Mouse (Mus musculus) heart, embryonic 13.5 days (tissue): ENCODE results near the gene Strn4. TPM values are rescaled to one million over a fixed set of nuclear protein-coding genes. Genes with fewer than 3 reads are reported as not detected.

Experiments
- ATAC-seq: fragments of 200-750 bp; cut with Nextera tagmentation; 2 replicates; pipeline ENCODE4 v1.8.0; 2017; ENCODE audit warnings: moderate TSS enrichment; ENCODE audit not compliant: insufficient number of reproducible peaks, low FRiP score, low TSS enrichment; ENCODE audit errors: extremely low read depth
- H3K27ac ChIP-seq: fragments of 300-500 bp; sonication (generic); replicated peaks from 2 replicates; pipeline ENCODE4 v1.5.1; 2015; ENCODE audit warnings: moderate library complexity, mild to moderate bottlenecking, inconsistent platforms
- H3K27me3 ChIP-seq: fragments of 300-500 bp; sonication (generic); replicated peaks from 2 replicates; pipeline ENCODE4 v1.6.1; 2015; ENCODE audit warnings: mild to moderate bottlenecking, inconsistent platforms
- H3K36me3 ChIP-seq: fragments of 300-500 bp; sonication (generic); 2 replicates; pipeline ENCODE4 v1.6.1; 2015; ENCODE audit warnings: mild to moderate bottlenecking, inconsistent platforms
- H3K4me1 ChIP-seq: fragments of 300-500 bp; sonication (generic); 2 replicates; pipeline ENCODE4 v1.6.1; 2015; ENCODE audit warnings: inconsistent platforms
- H3K4me2 ChIP-seq: fragments of 300-500 bp; sonication (generic); 2 replicates; pipeline ENCODE4 v1.6.1; 2015; ENCODE audit warnings: inconsistent platforms, mild to moderate bottlenecking, moderate library complexity
- H3K4me3 ChIP-seq: fragments of 300-500 bp; sonication (generic); 2 replicates; pipeline ENCODE4 v1.5.1; 2015; ENCODE audit warnings: moderate library complexity, mild to moderate bottlenecking, inconsistent platforms
- H3K9ac ChIP-seq: fragments of 300-500 bp; sonication (generic); 2 replicates; pipeline ENCODE4 v1.6.1; 2015; ENCODE audit warnings: inconsistent platforms, mild to moderate bottlenecking, moderate library complexity
- H3K9me3 ChIP-seq: fragments of 300-500 bp; sonication (generic); 2 replicates; pipeline ENCODE4 v1.6.1; 2016; ENCODE audit warnings: inconsistent platforms
- WGBS: fragments of 180-500 bp; shearing (Covaris S2); methylation state at CpG from one replicate; pipeline ENCODE4 v1.1.7; 2015; ENCODE audit warnings: mixed read lengths; 5-methylcytosine and 5-hydroxymethylcytosine counted together
- polyA plus RNA-seq: library from polyadenylated mRNA; unstranded; fragments of >200 nt; fragmentation: Nextera tagmentation; extraction: Ambion mirVana; gene quantifications from 2 replicates; pipeline ENCODE4 v1.2.1, GENCODE M21; 2015

Gene Strn4
- 81.1 and 82.5 TPM in 2 replicates for polyA plus RNA-seq

DNA sequence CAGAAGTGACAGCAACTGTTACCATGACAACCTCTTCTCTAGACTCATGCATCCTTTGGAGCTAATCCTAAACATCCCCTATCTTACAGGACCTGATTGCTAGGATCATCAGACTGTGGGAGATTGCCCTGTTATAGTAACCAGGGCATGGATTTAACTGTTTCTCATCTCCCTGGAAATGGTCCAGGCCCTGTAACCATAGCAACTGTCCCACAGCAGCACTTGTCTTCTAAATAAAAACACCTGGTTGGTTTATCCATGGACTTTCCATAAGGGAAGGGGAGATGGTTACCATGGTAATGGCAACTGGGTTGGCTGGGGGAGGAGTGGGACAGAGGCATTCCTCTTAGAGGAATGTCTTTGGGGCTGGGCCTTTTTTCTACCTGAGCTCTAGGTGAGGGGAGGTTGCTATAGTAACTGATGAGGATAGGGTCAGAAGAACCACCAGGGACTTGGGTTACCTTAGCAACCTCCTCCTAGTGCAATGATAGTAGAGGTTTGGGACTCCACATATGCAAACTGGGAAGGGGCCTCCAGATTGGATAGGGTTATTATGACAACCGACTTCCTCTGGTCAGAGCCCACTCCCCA is at the start of gene Strn4:
Gene Strn4, plus strand, starts transcription at position 539 of the 591 bp plus-strand sequence.
- no peak for ATAC-seq
- peaks cover 61% of the 10 kb centered on the region for H3K4me1 ChIP-seq
- H3K4me3 ChIP-seq, result peak within 1 kb of the TSS; percentile 98
- peaks cover 33% of the 10 kb centered on the region for H3K36me3 ChIP-seq
- 19% methylated on average over 1 of the region's 1 CpGs for WGBS
- peaks cover 28% of the 10 kb centered on the region for H3K27me3 ChIP-seq
- no peaks in the 10 kb centered on the region for H3K9me3 ChIP-seq
- peak within 1 kb of the TSS; percentile 99 for H3K9ac ChIP-seq
- peak within 1 kb of the TSS; percentile 96 for H3K27ac ChIP-seq
- peak within 1 kb of the TSS; percentile 97 for H3K4me2 ChIP-seq

DNA sequence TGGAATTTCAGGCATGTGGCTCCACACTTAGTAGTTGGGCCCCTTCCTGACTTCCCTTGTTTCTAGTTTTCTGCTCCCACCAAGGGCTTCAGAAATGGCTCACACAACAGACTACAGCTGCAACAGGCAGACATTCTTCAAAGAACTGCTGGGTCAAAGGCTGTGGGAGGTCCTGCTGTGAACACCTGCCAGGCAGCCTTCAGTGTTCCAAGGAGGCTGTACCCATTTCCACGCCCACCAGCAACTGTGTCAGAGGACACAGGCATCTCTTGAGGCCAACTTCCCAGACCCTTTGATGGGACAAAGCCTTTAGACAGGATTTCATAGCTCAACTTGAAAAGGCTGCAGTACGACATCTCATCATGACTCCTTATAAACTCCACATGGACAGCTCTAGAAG is 49.2 kb upstream of the Strn4 start:
- Histone ChIP-seq H3K4me2 (no peak overlapping the region), H3K9ac (no peak overlapping the region), H3K4me1 (peaks cover 8% of the 10 kb centered on the region), H3K27me3 (no peaks in the 10 kb centered on the region), H3K4me3 (no peak overlapping the region), H3K9me3 (no peaks in the 10 kb centered on the region), H3K27ac (no peak overlapping the region), H3K36me3 (no peaks in the 10 kb centered on the region)
- no peak for ATAC-seq
- WGBS, result 54% methylated on average over 2 of the region's 2 CpGs

DNA sequence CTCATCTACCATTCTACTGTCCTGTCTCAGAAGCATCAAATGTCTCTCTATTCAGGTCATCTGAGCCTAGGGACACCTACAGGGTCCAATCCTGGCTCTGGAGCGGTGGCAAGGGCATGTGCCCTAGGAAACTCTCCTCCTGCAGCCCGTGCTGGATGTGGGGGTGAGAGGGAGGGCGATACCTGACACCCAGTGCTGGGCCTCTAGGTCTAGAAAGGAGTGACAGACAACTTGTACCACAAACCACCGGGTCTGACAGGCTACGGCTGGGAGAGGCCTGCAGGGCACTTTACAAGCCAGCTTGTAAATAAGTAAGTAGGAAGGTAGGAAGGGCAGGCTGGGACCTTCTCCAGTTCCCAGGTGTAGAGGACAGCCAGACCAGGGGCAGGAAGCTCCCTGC is 39.8 kb upstream of the Strn4 start:
- Histone ChIP-seq H3K9ac (no peak overlapping the region), H3K27me3 (no peaks in the 10 kb centered on the region), H3K27ac (no peak overlapping the region), H3K36me3 (no peaks in the 10 kb centered on the region), H3K9me3 (peaks cover 5% of the 10 kb centered on the region; the same call in 1 of the 2 replicates), H3K4me2 (no peak overlapping the region), H3K4me1 (peaks cover 2% of the 10 kb centered on the region; the same call in 1 of the 2 replicates), H3K4me3 (no peak overlapping the region)
- WGBS, result 45% methylated on average over 5 of the region's 5 CpGs
- ATAC-seq, result no peak

DNA sequence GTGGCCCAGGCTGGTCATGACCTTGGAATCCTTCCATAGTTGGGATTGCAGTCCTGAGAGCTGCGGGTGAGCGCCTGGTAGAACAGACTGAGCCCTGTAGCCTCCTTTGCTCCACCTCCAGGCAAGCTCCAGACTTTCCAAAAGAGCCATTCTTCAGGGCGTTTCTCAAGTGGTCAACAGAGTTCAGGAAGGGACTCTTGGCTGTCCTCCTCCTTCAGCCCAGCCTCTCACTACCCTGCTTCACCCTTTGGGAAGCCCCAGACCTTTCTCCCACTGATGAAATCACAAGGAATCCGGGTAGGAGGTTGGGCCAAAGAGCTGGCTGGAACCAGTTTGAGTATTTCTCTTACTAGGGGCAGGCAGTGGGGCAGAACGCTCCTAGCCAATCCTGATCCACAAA is 35.6 kb upstream of the Strn4 start:
- Histone ChIP-seq H3K9ac (no peak overlapping the region), H3K27ac (0 out of 2 replicates have a peak overlapping the region, but pooled peaks have one; percentile 13), H3K4me3 (no peak overlapping the region)

DNA sequence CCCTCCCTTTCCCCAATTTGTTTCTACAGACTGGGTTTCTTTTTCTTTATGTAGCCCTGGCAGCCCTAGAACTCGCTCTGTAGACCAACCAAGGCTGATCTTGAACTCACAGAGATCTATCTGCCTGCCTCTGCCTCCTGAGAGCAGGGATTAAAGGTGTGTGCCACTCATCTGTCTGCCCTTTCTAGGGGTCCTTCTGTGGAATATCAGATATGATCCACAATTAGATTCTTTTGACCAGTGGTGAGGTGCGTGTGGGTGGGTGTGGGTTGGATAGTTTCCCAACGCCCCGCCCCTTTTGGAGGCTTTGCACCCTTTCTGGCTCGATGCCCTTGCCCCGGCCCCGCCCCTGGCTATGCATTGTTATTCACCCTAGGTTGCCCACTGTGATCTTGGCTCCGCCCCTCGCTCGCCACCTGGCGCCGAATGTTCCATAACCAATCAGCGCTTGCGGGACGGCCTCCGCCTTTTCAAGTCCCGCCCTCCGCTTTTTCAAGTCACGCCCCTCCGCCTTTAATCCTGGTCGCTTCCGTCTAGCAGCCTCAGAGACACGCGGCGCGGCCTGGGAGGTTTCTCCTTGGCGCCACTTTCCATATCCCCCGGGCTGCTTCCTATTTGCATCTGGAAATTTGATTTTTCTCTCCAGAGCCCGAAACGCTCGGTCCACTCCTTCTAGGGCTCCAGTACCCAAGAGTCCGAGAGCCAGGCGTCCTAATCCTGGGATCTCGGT is 34.7 kb upstream of the Strn4 start, which contains the start of gene Slc1a5:
Gene Slc1a5, plus strand, starts transcription at position 516 of the 730 bp plus-strand sequence.
- Histone ChIP-seq H3K27ac (peak within 1 kb of the TSS; percentile 57), H3K36me3 (0 out of 2 replicates have a peak, but pooled peaks cover 3% of the 10 kb centered on the region), H3K4me3 (peak within 1 kb of the TSS; percentile 81), H3K4me1 (peaks cover 40% of the 10 kb centered on the region), H3K9me3 (no peaks in the 10 kb centered on the region), H3K27me3 (no peaks in the 10 kb centered on the region), H3K9ac (peak within 1 kb of the TSS; percentile 90), H3K4me2 (peak within 1 kb of the TSS; percentile 100)
- ATAC-seq, result peak; percentile 76
- WGBS, result 3% methylated on average over 34 of the region's 34 CpGs

More for the DNA sequence above, 35.6 kb upstream of the Strn4 start:
- Histone ChIP-seq H3K27me3 (no peaks in the 10 kb centered on the region), H3K36me3 (no peaks in the 10 kb centered on the region), H3K4me1 (peaks cover 32% of the 10 kb centered on the region), H3K4me2 (no peak overlapping the region), H3K9me3 (no peaks in the 10 kb centered on the region)
- 51% methylated on average over 5 of the region's 5 CpGs for WGBS
- no peak for ATAC-seq

DNA sequence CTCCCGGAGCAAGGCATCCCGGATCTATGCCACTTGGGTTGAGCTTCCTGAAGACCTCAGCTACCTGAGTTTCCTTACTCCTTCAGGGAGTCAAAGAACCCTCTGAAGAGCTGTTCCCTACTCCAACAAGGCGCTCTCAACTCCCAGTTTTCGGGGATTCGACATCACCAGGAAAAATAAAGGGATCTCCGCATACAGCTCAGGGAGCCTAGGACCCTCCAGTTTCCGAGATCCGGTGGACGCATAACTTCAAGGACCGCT is 34.2 kb upstream of the Strn4 start:
- H3K4me3 ChIP-seq, result peak overlapping the region; percentile 81
- no peak for ATAC-seq
- peaks cover 7% of the 10 kb centered on the region; the same call in 1 of the 2 replicates for H3K36me3 ChIP-seq
- no peaks in the 10 kb centered on the region for H3K9me3 ChIP-seq
- 0% methylated on average over 10 of the region's 10 CpGs for whole genome bisulfite sequencing
- H3K27ac ChIP-seq, result peak overlapping the region; percentile 57
- no peaks in the 10 kb centered on the region for H3K27me3 ChIP-seq
- H3K9ac ChIP-seq, result peak overlapping the region; percentile 90
- peaks cover 40% of the 10 kb centered on the region for H3K4me1 ChIP-seq
- H3K4me2 ChIP-seq, result peak overlapping the region; percentile 100

DNA sequence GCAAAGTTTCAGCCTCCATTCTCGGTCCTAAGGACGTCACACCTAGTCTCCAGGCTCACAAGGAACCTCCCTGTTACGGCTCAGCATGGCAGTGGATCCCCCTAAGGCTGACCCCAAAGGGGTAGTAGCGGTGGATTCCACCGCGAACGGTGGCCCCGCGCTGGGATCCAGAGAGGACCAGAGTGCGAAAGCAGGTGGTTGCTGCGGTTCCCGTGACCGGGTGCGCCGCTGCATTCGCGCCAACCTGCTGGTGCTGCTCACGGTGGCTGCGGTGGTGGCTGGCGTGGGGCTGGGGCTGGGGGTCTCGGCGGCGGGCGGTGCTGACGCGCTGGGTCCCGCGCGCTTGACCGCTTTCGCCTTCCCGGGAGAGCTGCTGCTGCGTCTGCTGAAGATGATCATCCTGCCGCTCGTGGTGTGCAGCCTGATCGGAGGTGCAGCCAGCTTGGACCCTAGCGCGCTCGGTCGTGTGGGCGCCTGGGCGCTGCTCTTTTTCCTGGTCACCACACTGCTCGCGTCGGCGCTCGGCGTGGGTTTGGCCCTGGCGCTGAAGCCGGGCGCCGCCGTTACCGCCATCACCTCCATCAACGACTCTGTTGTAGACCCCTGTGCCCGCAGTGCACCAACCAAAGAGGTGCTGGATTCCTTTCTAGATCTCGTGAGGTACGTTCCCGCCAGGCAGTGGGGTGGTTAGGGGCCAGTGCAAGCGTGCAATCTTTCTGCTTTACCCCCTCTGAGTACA is 33.7 kb upstream of the Strn4 start:
- no peaks in the 10 kb centered on the region for H3K27me3 ChIP-seq
- under 1% methylated on average over 60 of the region's 60 CpGs for WGBS
- peaks cover 40% of the 10 kb centered on the region for H3K4me1 ChIP-seq
- H3K27ac ChIP-seq, result peak overlapping the region; percentile 80
- no peaks in the 10 kb centered on the region for H3K9me3 ChIP-seq
- peaks cover 12% of the 10 kb centered on the region for H3K36me3 ChIP-seq
- H3K4me2 ChIP-seq, result peak overlapping the region; percentile 100
- peak overlapping the region; percentile 90 for H3K9ac ChIP-seq
- H3K4me3 ChIP-seq, result peak overlapping the region; percentile 81
- no peak for ATAC-seq

DNA sequence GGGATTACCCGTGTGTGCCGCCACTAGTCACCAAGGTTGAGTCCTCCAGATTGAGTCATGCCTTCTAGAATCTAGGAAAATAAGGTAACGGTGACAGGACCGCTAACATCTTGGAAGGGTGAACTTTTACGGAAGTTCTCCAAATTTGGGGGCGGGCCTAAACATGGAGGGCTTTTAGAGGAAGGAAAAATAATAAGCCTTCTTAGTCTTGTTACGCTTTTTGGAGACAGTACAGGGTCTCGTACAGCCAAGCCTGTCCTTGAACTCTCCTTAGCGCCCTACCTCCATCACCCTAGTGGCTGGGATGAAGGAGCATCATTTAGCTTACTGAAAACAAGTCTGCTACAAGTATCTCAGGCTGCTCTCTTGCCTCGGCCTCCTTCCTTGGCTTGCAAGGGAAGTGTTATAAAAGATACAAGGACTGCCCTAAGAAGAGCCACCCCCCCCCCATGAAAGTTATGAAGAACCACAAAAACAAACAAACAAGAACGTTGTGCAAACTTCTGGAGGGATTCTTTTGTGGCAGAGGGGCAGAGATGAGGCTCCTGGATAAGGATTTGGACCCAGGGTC is 33.0 kb upstream of the Strn4 start:
- no peak for ATAC-seq
- Histone ChIP-seq H3K9ac (peak overlapping the region; percentile 90), H3K27me3 (no peaks in the 10 kb centered on the region), H3K4me3 (peak overlapping the region; percentile 81), H3K4me1 (peaks cover 40% of the 10 kb centered on the region), H3K36me3 (peaks cover 18% of the 10 kb centered on the region), H3K4me2 (peak overlapping the region; percentile 100), H3K9me3 (no peaks in the 10 kb centered on the region), H3K27ac (peak overlapping the region; percentile 80)
- WGBS, result 5% methylated on average over 11 of the region's 11 CpGs

DNA sequence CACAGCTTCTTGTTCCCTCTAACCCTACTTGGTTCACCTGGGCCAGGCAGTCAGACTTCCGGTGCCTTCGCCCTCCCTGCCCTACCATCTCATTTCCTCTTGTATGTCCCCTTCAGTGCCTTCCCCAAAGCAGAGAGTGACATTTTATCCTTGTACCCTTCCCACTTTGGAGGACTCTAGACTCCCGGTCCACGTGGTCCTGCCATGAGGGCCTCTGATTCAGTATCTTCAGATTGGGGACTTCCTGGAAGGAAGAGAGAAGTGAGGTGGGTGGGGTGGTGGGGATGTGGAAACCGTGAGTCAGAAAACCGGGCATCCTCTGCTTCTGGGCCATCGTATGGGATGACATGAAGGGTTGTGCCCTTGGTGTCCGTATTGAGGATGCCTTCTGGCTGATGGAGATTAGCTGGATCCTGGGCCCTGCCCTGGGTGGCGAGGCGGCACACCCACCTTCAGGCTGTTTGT is 32.4 kb upstream of the Strn4 start:
- ATAC-seq, result no peak
- H3K27ac ChIP-seq, result peak overlapping the region; percentile 80
- H3K36me3 ChIP-seq, result peaks cover 24% of the 10 kb centered on the region
- WGBS, result 25% methylated on average over 10 of the region's 10 CpGs
- peak overlapping the region; percentile 90 for H3K9ac ChIP-seq
- peak overlapping the region; percentile 100 for H3K4me2 ChIP-seq
- peaks cover 40% of the 10 kb centered on the region for H3K4me1 ChIP-seq
- H3K9me3 ChIP-seq, result no peaks in the 10 kb centered on the region
- H3K27me3 ChIP-seq, result no peaks in the 10 kb centered on the region
- peak overlapping the region; percentile 81 for H3K4me3 ChIP-seq

DNA sequence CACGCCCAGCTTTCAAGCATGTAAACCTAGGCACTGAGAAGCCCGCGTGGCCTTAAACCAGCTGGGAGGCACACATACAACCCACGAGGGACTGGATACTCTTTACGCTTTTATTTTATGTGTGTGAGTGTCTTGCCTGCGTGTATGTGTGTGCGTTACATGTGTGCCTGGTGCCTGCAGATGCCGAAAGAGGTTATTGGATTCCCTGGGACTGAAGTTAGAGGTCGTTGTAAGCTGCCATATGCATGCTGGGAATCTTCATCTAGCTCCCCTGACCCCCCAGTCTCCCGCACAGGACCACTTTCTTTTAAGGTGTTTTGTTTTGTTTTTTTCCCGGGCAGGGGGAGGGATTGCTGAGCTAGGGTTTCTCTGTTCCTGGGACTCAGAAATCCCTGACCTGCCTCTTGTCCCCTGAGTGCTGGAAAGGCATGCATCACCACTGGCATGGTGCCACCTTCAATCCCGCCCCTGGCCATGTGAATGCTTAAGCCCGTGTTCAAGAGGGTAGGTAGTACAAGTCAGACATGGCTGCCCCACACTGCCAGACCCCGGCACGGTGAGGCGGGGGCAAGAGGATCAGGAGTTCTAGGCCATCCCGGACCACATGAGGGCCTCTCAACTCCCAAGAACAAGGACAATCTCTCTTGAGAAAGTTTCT is 31.8 kb upstream of the Strn4 start:
- no peaks in the 10 kb centered on the region for H3K27me3 ChIP-seq
- 38% methylated on average over 17 of the region's 17 CpGs for WGBS
- no peak for ATAC-seq

More for the DNA sequence above, 31.8 kb upstream of the Strn4 start:
- H3K36me3 ChIP-seq, result peaks cover 31% of the 10 kb centered on the region
- peak overlapping the region; percentile 81 for H3K4me3 ChIP-seq
- peak overlapping the region; percentile 80 for H3K27ac ChIP-seq
- H3K9ac ChIP-seq, result peak overlapping the region; percentile 90
- no peaks in the 10 kb centered on the region for H3K9me3 ChIP-seq
- peaks cover 40% of the 10 kb centered on the region for H3K4me1 ChIP-seq
- peak overlapping the region; percentile 100 for H3K4me2 ChIP-seq
